Mouse (Mus musculus) myocyte (in vitro differentiated cells): Measurements from ENCODE around the gene Dhx37. TPM values are rescaled to one million over a fixed set of nuclear protein-coding genes. Genes with fewer than 3 reads are reported as not detected.

Source experiments
- H3K27me3 ChIP-seq: one replicate; pipeline ENCODE4 v1.6.1; 2011; ENCODE audit not compliant: control insufficient read depth, insufficient read depth, insufficient read length
- H3K36me3 ChIP-seq: one replicate; pipeline ENCODE4 v1.6.1; 2011; ENCODE audit not compliant: control insufficient read depth, insufficient read depth
- H3K4me2 ChIP-seq: one replicate; pipeline ENCODE4 v1.6.1; 2011; ENCODE audit warnings: low read depth, control low read depth
- H3K4me3 ChIP-seq: one replicate; pipeline ENCODE4 v1.5.1; 2011; ENCODE audit warnings: mild to moderate bottlenecking, control low read depth, moderate library complexity
- H3K79me2 ChIP-seq: one replicate; pipeline ENCODE4 v1.6.1; 2011; ENCODE audit not compliant: control insufficient read depth, insufficient read depth
- H3ac ChIP-seq: one replicate; pipeline ENCODE4 v1.6.1; 2011; ENCODE audit not compliant: control insufficient read depth, insufficient read length
- CEBPB ChIP-seq: IDR thresholded peaks from 2 replicates; pipeline ENCODE4 v1.6.1; 2011; ENCODE audit warnings: mild to moderate bottlenecking, moderate library complexity; ENCODE audit not compliant: poor library complexity, insufficient read depth, severe bottlenecking
- E2F4 ChIP-seq: IDR thresholded peaks from one replicate; pipeline ENCODE4 v1.6.1; 2011; ENCODE audit warnings: mild to moderate bottlenecking, control low read depth, moderate library complexity; ENCODE audit not compliant: insufficient read depth
- MAX ChIP-seq: IDR thresholded peaks from one replicate; pipeline ENCODE4 v1.6.1; 2011; ENCODE audit warnings: low read depth, mild to moderate bottlenecking, control low read depth
- MYOD1 ChIP-seq, 3 experiments: IDR thresholded peaks; one replicate each; pipeline ENCODE4 v1.6.1; 2011; ENCODE audit warnings: control low read depth in 2 of 3, low read depth in 2 of 3, mild to moderate bottlenecking in 2 of 3, moderate library complexity in 1 of 3; ENCODE audit not compliant: insufficient read length in 2 of 3, control insufficient read depth in 1 of 3
- MYOG ChIP-seq, 3 experiments: IDR thresholded peaks; one replicate each; pipeline ENCODE4 v1.6.1; 2011; ENCODE audit warnings: control low read depth in 2 of 3, low read depth in 2 of 3, mild to moderate bottlenecking in 2 of 3; ENCODE audit not compliant: insufficient read length in 2 of 3, control insufficient read depth in 1 of 3, insufficient read depth in 1 of 3
- POLR2A ChIP-seq: IDR thresholded peaks from one replicate; pipeline ENCODE4 v1.6.1; 2011; ENCODE audit warnings: low read depth, mild to moderate bottlenecking, control low read depth, moderate library complexity; ENCODE audit not compliant: insufficient read length
- POLR2AphosphoS2 ChIP-seq: IDR thresholded peaks from one replicate; pipeline ENCODE4 v1.6.1; 2011; ENCODE audit warnings: low read depth, control low read depth; ENCODE audit not compliant: insufficient read length
- REST ChIP-seq: IDR thresholded peaks from one replicate; pipeline ENCODE4 v1.6.1; 2011; ENCODE audit warnings: mild to moderate bottlenecking, control low read depth, moderate library complexity; ENCODE audit not compliant: insufficient read depth, insufficient read length
- SRF ChIP-seq: IDR thresholded peaks from one replicate; pipeline ENCODE4 v1.6.1; 2011; ENCODE audit warnings: low read depth; ENCODE audit not compliant: control insufficient read depth, insufficient read length
- TCF12 ChIP-seq: IDR thresholded peaks from one replicate; pipeline ENCODE4 v1.6.1; 2011; ENCODE audit warnings: mild to moderate bottlenecking, control low read depth; ENCODE audit not compliant: poor library complexity, insufficient read depth, severe bottlenecking
- TCF3 ChIP-seq: IDR thresholded peaks from one replicate; pipeline ENCODE4 v1.6.1; 2011; ENCODE audit warnings: low read depth, control low read depth; ENCODE audit not compliant: insufficient read length
- USF1 ChIP-seq: IDR thresholded peaks from one replicate; pipeline ENCODE4 v1.6.1; 2011; ENCODE audit warnings: low read depth, mild to moderate bottlenecking, control low read depth, moderate library complexity
- polyA plus RNA-seq: library from polyadenylated mRNA; unstranded; fragments of >200 nt; fragmentation: generic; extraction: Trizol; gene quantifications from one replicate; pipeline ENCODE4 v1.2.1, GENCODE M21; 2012; ENCODE audit warnings: missing spikeins

Gene Dhx37
- polyA plus RNA-seq, 1 experiment = 17.2 TPM

DNA sequence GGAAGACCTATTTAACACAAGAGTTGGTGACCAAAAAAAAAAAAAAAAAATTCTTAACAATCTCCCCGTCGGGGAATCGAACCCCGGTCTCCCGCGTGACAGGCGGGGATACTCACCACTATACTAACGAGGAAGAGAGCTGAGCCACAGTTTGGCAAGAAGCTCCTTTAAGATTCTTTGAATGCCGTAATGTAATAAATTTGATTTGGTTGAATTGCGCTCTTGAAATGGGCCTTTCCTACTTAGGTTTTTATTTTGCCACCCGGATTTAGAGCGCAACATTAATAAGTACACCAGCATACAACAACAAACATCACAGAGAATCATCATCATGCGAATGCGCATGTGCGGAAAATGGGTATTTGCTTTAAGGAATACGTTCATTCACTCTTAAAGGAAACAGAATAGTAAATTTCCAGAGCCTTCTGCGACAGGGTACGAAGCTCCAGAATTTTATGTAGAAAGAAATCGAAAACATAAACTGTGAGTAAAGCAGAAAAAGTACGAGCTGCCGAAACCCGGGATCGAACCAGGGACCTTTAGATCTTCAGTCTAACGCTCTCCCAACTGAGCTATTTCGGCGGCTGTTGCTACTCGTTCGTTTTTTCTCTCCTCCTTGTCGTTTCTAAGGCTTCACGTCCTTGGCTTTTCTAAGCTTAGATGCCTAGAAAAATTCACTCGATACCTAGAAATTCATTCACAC is 28.2 kb downstream of the Dhx37 start:
- Histone ChIP-seq H3K4me3 (peak overlapping the region; percentile 49), H3K4me2 (peak overlapping the region; percentile 92), H3ac (no peak overlapping the region), H3K36me3 (no peaks in the 10 kb centered on the region), H3K79me2 (no peaks in the 10 kb centered on the region), H3K27me3 (no peaks in the 10 kb centered on the region)
- no peak for TF ChIP-seq TCF12
- no peak for TF ChIP-seq E2F4
- no peak for TF ChIP-seq SRF
- no peak for TF ChIP-seq POLR2A
- TF ChIP-seq REST = no peak
- 0 out of 2 replicates have a peak, but pooled peaks have one; percentile 13 for TF ChIP-seq CEBPB
- TF ChIP-seq MYOG (IDR thresholded peaks at IDR 0.05; ENCODE audit: control insufficient read depth in 1 of 3, insufficient read depth in 1 of 3, insufficient read length in 2 of 3, low read depth in 2 of 3) = no peak
- TF ChIP-seq POLR2AphosphoS2 = no peak

DNA sequence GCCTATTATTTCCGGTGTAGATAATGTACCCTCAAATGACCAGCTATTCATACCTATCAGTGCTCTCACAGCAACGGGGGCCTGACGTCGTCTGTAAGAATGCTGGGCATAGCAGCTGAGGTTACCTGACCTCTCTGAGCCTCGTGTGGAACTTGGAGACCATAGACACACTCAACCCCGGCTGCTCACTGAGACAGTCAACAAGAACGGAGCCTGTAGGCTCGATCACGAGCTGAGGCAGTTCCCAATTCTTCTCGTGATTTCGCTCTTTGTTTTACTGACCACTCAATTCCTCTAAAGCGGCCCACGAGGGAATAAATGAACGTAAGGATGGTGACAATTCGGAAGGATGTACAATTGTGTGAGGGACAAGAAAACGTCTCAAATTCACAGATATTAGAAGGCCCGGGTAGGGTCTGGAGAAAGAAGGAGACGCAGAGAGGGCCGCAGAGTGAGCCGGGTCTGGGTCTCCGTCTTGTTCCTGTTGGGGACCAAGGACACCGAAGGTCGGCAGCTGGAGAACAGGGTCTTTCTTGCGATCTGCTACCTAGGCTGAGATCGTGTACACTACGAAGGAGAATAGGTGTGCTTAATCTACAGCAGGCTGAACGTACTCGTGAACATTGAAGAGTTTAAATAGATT is 28.9 kb downstream of the Dhx37 start:
- Histone ChIP-seq H3K4me3 (peak overlapping the region; percentile 49), H3K4me2 (peak overlapping the region; percentile 92), H3ac (no peak overlapping the region), H3K27me3 (no peaks in the 10 kb centered on the region), H3K36me3 (no peaks in the 10 kb centered on the region), H3K79me2 (no peaks in the 10 kb centered on the region)
- TF ChIP-seq TCF12 = no peak
- TF ChIP-seq POLR2A = no peak
- no peak for TF ChIP-seq MYOD1 (IDR thresholded peaks at IDR 0.05; ENCODE audit: control insufficient read depth in 1 of 3, insufficient read length in 2 of 3, low read depth in 2 of 3)
- peak in 1 of 3 experiments; percentile 13 for TF ChIP-seq MYOG (IDR thresholded peaks at IDR 0.05; ENCODE audit: control insufficient read depth in 1 of 3, insufficient read depth in 1 of 3, insufficient read length in 2 of 3, low read depth in 2 of 3)

DNA sequence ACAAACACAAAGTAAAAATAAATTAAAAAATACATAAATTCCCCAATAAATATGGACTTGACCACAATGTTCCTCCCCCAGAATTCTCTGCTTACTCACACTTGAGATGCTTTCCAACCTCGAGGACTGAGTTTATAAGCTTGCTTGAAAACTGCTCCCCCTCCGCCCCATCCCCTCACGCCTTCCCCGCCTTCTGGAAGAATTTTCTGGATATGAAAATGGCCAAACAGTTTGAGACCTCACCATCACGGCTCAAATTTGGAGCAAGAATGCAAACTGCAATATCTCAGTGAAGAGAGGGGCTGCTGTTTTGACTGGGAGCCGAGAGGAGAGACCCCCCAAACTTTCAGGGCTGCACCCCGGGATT is 29.4 kb downstream of the Dhx37 start:
- peak overlapping the region; percentile 92 for H3K4me2 ChIP-seq
- no peaks in the 10 kb centered on the region for H3K27me3 ChIP-seq
- H3ac ChIP-seq = no peak overlapping the region
- no peaks in the 10 kb centered on the region for H3K79me2 ChIP-seq
- TF ChIP-seq MYOG (IDR thresholded peaks at IDR 0.05; ENCODE audit: control insufficient read depth in 1 of 3, insufficient read depth in 1 of 3, insufficient read length in 2 of 3, low read depth in 2 of 3) (no peak), MAX (no peak), CEBPB (no peak), TCF12 (no peak), POLR2A (no peak), SRF (no peak), REST (no peak), E2F4 (no peak), MYOD1 (IDR thresholded peaks at IDR 0.05; ENCODE audit: control insufficient read depth in 1 of 3, insufficient read length in 2 of 3, low read depth in 2 of 3) (no peak), USF1 (no peak), TCF3 (no peak), POLR2AphosphoS2 (no peak)
- H3K36me3 ChIP-seq = no peaks in the 10 kb centered on the region
- H3K4me3 ChIP-seq = peak overlapping the region; percentile 49

DNA sequence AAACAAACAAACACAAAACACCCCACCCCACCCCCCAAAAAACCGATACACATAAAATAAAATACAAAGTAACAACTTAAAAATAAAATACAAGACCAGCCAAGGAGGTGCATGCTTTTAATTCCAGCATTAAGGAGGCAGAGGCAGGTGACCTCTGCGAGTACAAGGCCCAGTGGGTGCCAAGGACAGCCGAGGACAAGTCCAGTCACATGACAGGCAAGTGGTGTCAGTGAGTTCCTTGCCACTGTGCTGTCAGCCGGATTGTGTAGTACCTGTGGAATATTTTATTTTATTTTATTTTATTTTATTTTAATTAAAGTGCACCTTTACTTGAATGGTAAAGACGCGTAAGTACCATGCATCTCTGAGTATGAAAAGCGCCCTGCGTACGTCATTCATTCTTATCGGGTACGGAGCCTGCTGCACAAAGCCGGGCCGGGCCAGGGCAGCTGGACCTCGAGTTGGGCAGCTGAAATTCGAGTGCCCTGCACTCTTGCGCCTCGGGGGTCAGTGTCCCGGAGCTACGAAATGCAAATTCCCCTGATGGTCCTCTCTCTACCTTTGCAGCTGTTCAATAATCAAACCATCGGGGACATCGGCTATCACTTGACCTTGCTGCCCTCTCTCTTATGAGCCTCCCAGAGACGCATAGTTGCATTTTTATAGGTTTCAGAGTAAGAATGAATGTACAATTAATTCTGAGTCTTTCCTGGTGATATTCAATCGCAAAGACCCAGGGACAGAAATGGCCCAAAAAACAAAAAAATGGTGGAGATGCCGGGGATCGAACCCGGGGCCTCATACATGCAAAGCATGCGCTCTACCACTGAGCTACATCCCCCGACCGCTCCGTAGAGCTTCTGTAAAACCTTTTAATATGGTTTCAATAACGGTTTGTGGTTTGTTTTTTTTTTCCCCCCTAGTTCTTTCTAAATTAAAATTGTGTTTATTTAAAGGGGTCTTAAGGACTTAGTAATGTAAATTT is 30.1 kb downstream of the Dhx37 start:
- H3K4me3 ChIP-seq = peak overlapping the region; percentile 49
- H3K79me2 ChIP-seq = no peaks in the 10 kb centered on the region
- peak overlapping the region; percentile 92 for H3K4me2 ChIP-seq
- no peak overlapping the region for H3ac ChIP-seq
- H3K36me3 ChIP-seq = no peaks in the 10 kb centered on the region
- TF ChIP-seq USF1 = peak; percentile 20
- TF ChIP-seq POLR2AphosphoS2 = no peak
- TF ChIP-seq MYOG (IDR thresholded peaks at IDR 0.05; ENCODE audit: control insufficient read depth in 1 of 3, insufficient read depth in 1 of 3, insufficient read length in 2 of 3, low read depth in 2 of 3) = no peak
- no peaks in the 10 kb centered on the region for H3K27me3 ChIP-seq

DNA sequence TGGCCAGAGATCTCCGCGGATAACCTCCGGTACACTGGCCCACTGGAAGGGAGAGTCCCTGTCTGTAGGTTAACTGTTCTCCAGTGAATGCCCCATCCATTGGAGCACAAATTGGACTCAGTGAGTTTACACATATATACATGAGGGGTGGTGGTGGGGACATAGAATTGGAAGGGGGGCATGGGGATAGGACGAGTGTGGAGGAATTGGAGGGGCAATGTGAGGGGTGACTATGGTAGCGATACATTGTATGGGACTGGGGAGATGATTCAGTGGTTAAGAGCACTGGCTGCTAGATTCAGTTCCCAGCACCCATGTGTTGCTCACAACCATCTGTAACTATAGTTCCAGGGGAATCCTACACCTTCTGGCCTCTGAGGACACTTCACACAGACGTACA is 30.9 kb downstream of the Dhx37 start:
- H3K79me2 ChIP-seq = no peaks in the 10 kb centered on the region
- no peak overlapping the region for H3K4me3 ChIP-seq
- TF ChIP-seq CEBPB = no peak
- no peak for TF ChIP-seq MYOG (IDR thresholded peaks at IDR 0.05; ENCODE audit: control insufficient read depth in 1 of 3, insufficient read depth in 1 of 3, insufficient read length in 2 of 3, low read depth in 2 of 3)
- no peak for TF ChIP-seq USF1
- TF ChIP-seq E2F4 = no peak
- no peak for TF ChIP-seq MYOD1 (IDR thresholded peaks at IDR 0.05; ENCODE audit: control insufficient read depth in 1 of 3, insufficient read length in 2 of 3, low read depth in 2 of 3)
- TF ChIP-seq SRF = no peak
- TF ChIP-seq TCF12 = no peak
- no peak for TF ChIP-seq POLR2A
- TF ChIP-seq POLR2AphosphoS2 = no peak
- TF ChIP-seq TCF3 = no peak
- TF ChIP-seq REST = no peak
- TF ChIP-seq MAX = no peak
- H3ac ChIP-seq = no peak overlapping the region
- no peak overlapping the region for H3K4me2 ChIP-seq
- no peaks in the 10 kb centered on the region for H3K36me3 ChIP-seq
- no peaks in the 10 kb centered on the region for H3K27me3 ChIP-seq
